Mouse (Mus musculus) midbrain, postnatal 0 days (tissue): Measurements from ENCODE around the gene Sfrp4. TPM values are rescaled to one million over a fixed set of nuclear protein-coding genes. Genes with fewer than 3 reads are reported as not detected.

Experiments used
- ATAC-seq: fragments of 200-750 bp; cut with Nextera tagmentation; 2 replicates; pipeline ENCODE4 v1.8.0; 2017; ENCODE audit warnings: moderate number of reproducible peaks, mild to moderate bottlenecking, moderate TSS enrichment, moderate library complexity; ENCODE audit not compliant: low FRiP score
- DNase-seq: peaks from one replicate; pipeline ENCODE4 v3.0.0-alpha.2; 2015; ENCODE audit warnings: low spot score
- H3K27ac ChIP-seq: fragments of 300-500 bp; sonication (generic); 2 replicates; pipeline ENCODE4 v1.5.1; 2014; ENCODE audit warnings: low read depth, mild to moderate bottlenecking, low read length, mixed read lengths
- H3K27me3 ChIP-seq: fragments of 300-500 bp; sonication (generic); 2 replicates; pipeline ENCODE4 v1.6.1; 2014; ENCODE audit warnings: low read length, control low read depth, mixed read lengths; ENCODE audit not compliant: insufficient read depth
- H3K36me3 ChIP-seq: fragments of 300-500 bp; sonication (generic); 2 replicates; pipeline ENCODE4 v1.6.1; 2014; ENCODE audit warnings: low read length, control low read depth, mixed read lengths; ENCODE audit not compliant: insufficient read depth
- H3K4me1 ChIP-seq: fragments of 300-500 bp; sonication (generic); 2 replicates; pipeline ENCODE4 v1.6.1; 2014; ENCODE audit warnings: mild to moderate bottlenecking, control low read depth, antibody characterized with exemption, low read length, mixed read lengths; ENCODE audit not compliant: insufficient read depth
- H3K4me2 ChIP-seq: fragments of 300-500 bp; sonication (generic); 2 replicates; pipeline ENCODE4 v1.6.1; 2014; ENCODE audit warnings: low read depth, mild to moderate bottlenecking, low read length, mixed read lengths; ENCODE audit not compliant: poor library complexity, severe bottlenecking
- H3K4me3 ChIP-seq: fragments of 300-500 bp; sonication (generic); 2 replicates; pipeline ENCODE4 v1.5.1; 2014; ENCODE audit warnings: low read depth, mild to moderate bottlenecking, low read length, moderate library complexity
- H3K9ac ChIP-seq: fragments of 300-500 bp; sonication (generic); replicated peaks from 2 replicates; pipeline ENCODE4 v1.6.1; 2014; ENCODE audit warnings: mild to moderate bottlenecking, low read length, moderate library complexity, mixed read lengths; ENCODE audit not compliant: poor library complexity, severe bottlenecking
- H3K9me3 ChIP-seq: fragments of 300-500 bp; sonication (generic); 2 replicates; pipeline ENCODE4 v1.6.1; 2016; ENCODE audit warnings: low read length, control low read depth
- CTCF ChIP-seq: IDR thresholded peaks from 2 replicates; pipeline ENCODE4 v1.5.1; 2016; ENCODE audit warnings: antibody characterized with exemption, mild to moderate bottlenecking
- WGBS: fragments of 180-500 bp; shearing (Covaris S2); extraction: QIAGEN DNeasy Blood & Tissue Kit; methylation state at CpG from one replicate; pipeline ENCODE4 v1.1.7; 2014; 5-methylcytosine and 5-hydroxymethylcytosine counted together
- polyA plus RNA-seq: library from polyadenylated mRNA; unstranded; fragments of >200 nt; fragmentation: Nextera tagmentation; extraction: Ambion mirVana; gene quantifications from 2 replicates; pipeline ENCODE4 v1.2.1, GENCODE M21; 2015
- total RNA-seq: library from RNA; depleted of rRNA; stranded (reverse); fragments of >200 nt; gene quantifications from 2 replicates; pipeline ENCODE4 v1.2.3, GENCODE M21; 2014

The Sfrp4 gene
- total and polyA plus RNA-seq, 2 experiments from 2014 or later = 1.6 to 2.7 TPM

GRCm38 (mm10) chr13:19602531-19602930, 20.4 kb upstream of the Sfrp4 start:
- ATAC-seq (no peak), DNase-seq (no peak)
- Histone ChIP-seq H3K27me3 (no peaks in the 10 kb centered on the region), H3K9me3 (no peaks in the 10 kb centered on the region), H3K9ac (no peak overlapping the region), H3K4me2 (no peak overlapping the region), H3K4me1 (no peaks in the 10 kb centered on the region), H3K27ac (no peak overlapping the region), H3K4me3 (no peak overlapping the region), H3K36me3 (no peaks in the 10 kb centered on the region)
- 64% methylated on average over 1 of the region's 1 CpGs for WGBS
- TF ChIP-seq CTCF = no peak

GRCm38 (mm10) chr13:19603719-19604118, 19.2 kb upstream of the Sfrp4 start:
- no peak overlapping the region for H3K9ac ChIP-seq
- WGBS = 81% methylated on average over 1 of the region's 1 CpGs
- H3K4me3 ChIP-seq = no peak overlapping the region
- no peak overlapping the region for H3K27ac ChIP-seq
- TF ChIP-seq CTCF = no peak
- ATAC-seq (no peak), DNase-seq (no peak)
- H3K4me1 ChIP-seq = no peaks in the 10 kb centered on the region
- H3K4me2 ChIP-seq = no peak overlapping the region
- H3K36me3 ChIP-seq = no peaks in the 10 kb centered on the region
- H3K9me3 ChIP-seq = no peaks in the 10 kb centered on the region
- H3K27me3 ChIP-seq = no peaks in the 10 kb centered on the region

GRCm38 (mm10) chr13:19604916-19605315, 18.0 kb upstream of the Sfrp4 start:
- TF ChIP-seq CTCF = no peak
- no peak for ATAC-seq

GRCm38 (mm10) chr13:19608120-19608519, 14.8 kb upstream of the Sfrp4 start:
- DNase-seq (no peak), ATAC-seq (no peak)
- H3K4me1 ChIP-seq = no peaks in the 10 kb centered on the region
- H3K27me3 ChIP-seq = no peaks in the 10 kb centered on the region
- H3K36me3 ChIP-seq = no peaks in the 10 kb centered on the region
- TF ChIP-seq CTCF = no peak
- no peak overlapping the region for H3K27ac ChIP-seq
- H3K9me3 ChIP-seq = no peaks in the 10 kb centered on the region
- H3K4me2 ChIP-seq = no peak overlapping the region
- H3K9ac ChIP-seq = no peak overlapping the region
- H3K4me3 ChIP-seq = no peak overlapping the region

More at GRCm38 (mm10) chr13:19604916-19605315, 18.0 kb upstream of the Sfrp4 start:
- Histone ChIP-seq H3K4me2 (no peak overlapping the region), H3K9me3 (no peaks in the 10 kb centered on the region), H3K4me1 (no peaks in the 10 kb centered on the region), H3K4me3 (no peak overlapping the region), H3K9ac (no peak overlapping the region), H3K27me3 (no peaks in the 10 kb centered on the region), H3K27ac (no peak overlapping the region), H3K36me3 (no peaks in the 10 kb centered on the region)
- no peak for DNase-seq

- H3K36me3 ChIP-seq = no peaks in the 10 kb centered on the region
- DNase-seq (peak; percentile 37), ATAC-seq (no peak)
- no peak overlapping the region for H3K27ac ChIP-seq
- H3K27me3 ChIP-seq = no peaks in the 10 kb centered on the region
- no peak for TF ChIP-seq CTCF
- peaks cover 2% of the 10 kb centered on the region; the same call in 1 of the 2 replicates for H3K4me1 ChIP-seq
- no peak overlapping the region for H3K4me3 ChIP-seq
- no peak overlapping the region for H3K9ac ChIP-seq
- H3K4me2 ChIP-seq = no peak overlapping the region
- no peaks in the 10 kb centered on the region for H3K9me3 ChIP-seq
- WGBS = 16% methylated on average over 1 of the region's 1 CpGs
Measured at GRCm38 (mm10) chr13:19612348-19612747, 10.6 kb upstream of the Sfrp4 start.

GRCm38 (mm10) chr13:19612963-19613362, 9.9 kb upstream of the Sfrp4 start:
- no peak for DNase-seq
- H3K4me2 ChIP-seq = no peak overlapping the region
- H3K4me1 ChIP-seq = peaks cover 5% of the 10 kb centered on the region; the same call in 1 of the 2 replicates
- no peaks in the 10 kb centered on the region for H3K9me3 ChIP-seq
- 43% methylated on average over 3 of the region's 3 CpGs for WGBS
- no peak for TF ChIP-seq CTCF
- H3K27me3 ChIP-seq = no peaks in the 10 kb centered on the region
- no peak overlapping the region for H3K4me3 ChIP-seq
- no peaks in the 10 kb centered on the region for H3K36me3 ChIP-seq
- H3K9ac ChIP-seq = no peak overlapping the region
- ATAC-seq = no peak
- no peak overlapping the region for H3K27ac ChIP-seq
